Mouse (Mus musculus): ENCODE results near the gene Nos3. TPM values are rescaled to one million over a fixed set of nuclear protein-coding genes. Genes with fewer than 3 reads are reported as not detected.
"Not testable (repeated sequence)": the region's sequence is repeated elsewhere in the genome, so short reads cannot be mapped to it uniquely, and the experiment has no call there.

Nos3 gene
- polyA plus RNA-seq, 1 experiment from 2014 or later = 6.7 TPM

- H3K27me3 ChIP-seq (ENCODE audit: control insufficient read depth, insufficient read depth, low read length) = peaks cover 10% of the 10 kb centered on the region
- H3K4me1 ChIP-seq (ENCODE audit: control insufficient read depth, insufficient read depth, low read length) = peaks cover 7% of the 10 kb centered on the region; the same call in 1 of the 2 replicates
- no peak overlapping the region for H3K4me2 ChIP-seq (ENCODE audit: low read depth)
- no peak overlapping the region for H3K4me3 ChIP-seq (ENCODE audit: low read depth, low read length)
- WGBS = 73% methylated on average over 7 of the region's 7 CpGs
- H3K27ac ChIP-seq (ENCODE audit: low read depth, low read length) = no peak overlapping the region
- no peak overlapping the region for H3K9ac ChIP-seq (ENCODE audit: low read length)
- H3K36me3 ChIP-seq (ENCODE audit: control insufficient read depth, insufficient read depth, low read length) = no peaks in the 10 kb centered on the region
- ATAC-seq (ENCODE audit: insufficient read depth, low FRiP score, low TSS enrichment) (no peak), DNase-seq (ENCODE audit: low spot score) (no peak)
- H3K9me3 ChIP-seq (ENCODE audit: control insufficient read depth, low read length) = no peaks in the 10 kb centered on the region
These were observed 28.1 kb downstream of the Nos3 start for GRCm38 (mm10) chr5:24392724-24393123.

DNA sequence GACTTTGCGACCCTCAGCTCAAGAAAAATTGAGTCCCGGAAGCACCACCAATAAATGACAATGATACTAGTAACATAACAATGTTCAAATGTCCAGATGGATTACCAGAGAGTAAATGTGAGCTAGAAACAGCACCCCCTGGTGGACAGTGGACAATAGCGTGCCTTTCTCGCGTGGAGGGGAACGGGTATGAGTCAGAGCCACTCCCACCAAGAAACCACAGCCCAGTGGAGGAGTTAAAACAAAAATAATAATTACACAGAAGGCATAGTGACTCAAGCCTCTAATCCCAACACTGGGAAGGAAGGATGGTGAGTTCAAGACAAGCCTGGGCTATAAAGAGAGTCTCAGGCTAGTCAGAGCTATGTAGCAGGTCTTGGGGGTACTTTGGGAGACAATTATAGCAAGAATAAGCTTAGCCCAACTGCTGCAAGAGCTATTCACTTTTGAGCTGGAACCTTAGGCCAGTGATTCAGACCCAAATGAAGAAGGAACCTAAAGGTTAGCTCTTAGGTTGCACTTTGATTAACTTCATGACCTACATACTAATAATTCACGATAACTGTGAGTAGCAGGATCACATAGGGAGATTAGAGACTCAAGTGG, 28.9 kb downstream of the Nos3 start, which contains the start of gene Abcb8:
Gene Abcb8, plus strand, starts transcription at position 272 of the 606 bp plus-strand sequence.
- DNase-seq (ENCODE audit: low spot score) (peak; percentile 78), ATAC-seq (ENCODE audit: insufficient read depth, low FRiP score, low TSS enrichment) (no peak)
- H3K36me3 ChIP-seq (ENCODE audit: control insufficient read depth, insufficient read depth, low read length) = no peaks in the 10 kb centered on the region
- H3K4me3 ChIP-seq (ENCODE audit: low read depth, low read length) = peak within 1 kb of the TSS; percentile 58
- H3K9ac ChIP-seq (ENCODE audit: low read length) = peak within 1 kb of the TSS; percentile 55; the same call in 1 of the 2 replicates
- peak within 1 kb of the TSS; percentile 53 for H3K27ac ChIP-seq (ENCODE audit: low read depth, low read length)
- H3K4me2 ChIP-seq (ENCODE audit: low read depth) = peak within 1 kb of the TSS; percentile 38
- H3K4me1 ChIP-seq (ENCODE audit: control insufficient read depth, insufficient read depth, low read length) = 0 out of 2 replicates have a peak, but pooled peaks cover 2% of the 10 kb centered on the region
- no peaks in the 10 kb centered on the region for H3K9me3 ChIP-seq (ENCODE audit: control insufficient read depth, low read length)
- peaks cover 3% of the 10 kb centered on the region for H3K27me3 ChIP-seq (ENCODE audit: control insufficient read depth, insufficient read depth, low read length)
- WGBS = 22% methylated on average over 7 of the region's 7 CpGs

DNA sequence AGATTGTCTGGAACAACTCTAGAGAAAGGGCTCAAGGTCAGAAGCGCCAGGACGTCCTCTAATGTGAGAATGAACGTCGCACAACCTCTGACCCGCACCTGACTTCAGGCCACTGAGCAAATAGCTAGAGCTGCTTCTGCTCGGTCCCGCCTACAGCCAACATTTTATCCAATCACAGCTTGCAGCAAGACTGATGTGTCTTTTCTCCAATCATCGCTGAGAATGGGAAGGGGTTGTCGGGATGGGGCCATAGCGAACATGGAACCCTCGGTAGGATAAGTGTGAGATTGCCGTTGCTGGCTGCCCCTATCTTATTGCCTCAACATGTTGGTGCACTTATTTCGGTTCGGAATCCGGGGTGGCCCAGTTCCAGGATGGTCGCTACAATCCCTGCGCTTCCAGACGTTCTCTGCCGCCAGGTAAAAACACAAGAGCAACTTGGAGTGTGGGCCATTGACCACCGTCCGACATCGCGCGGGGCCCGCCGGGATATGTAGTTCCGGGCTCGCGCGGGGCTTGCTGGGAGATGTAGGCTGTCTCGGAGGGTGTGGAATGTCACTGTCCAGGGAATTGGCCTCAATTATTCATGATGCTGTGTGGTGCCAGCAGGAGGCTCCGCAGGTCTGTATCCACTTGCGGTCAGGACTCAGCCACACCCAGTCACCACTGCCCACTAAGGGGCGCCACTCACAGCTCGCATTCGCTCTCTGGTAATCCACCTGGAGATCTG, 29.7 kb downstream of the Nos3 start:
- Histone ChIP-seq H3K4me1 (ENCODE audit: control insufficient read depth, insufficient read depth, low read length) (0 out of 2 replicates have a peak, but pooled peaks cover 2% of the 10 kb centered on the region), H3K4me3 (ENCODE audit: low read depth, low read length) (peak overlapping the region; percentile 58), H3K9ac (ENCODE audit: low read length) (peak overlapping the region; percentile 55; the same call in 1 of the 2 replicates), H3K9me3 (ENCODE audit: control insufficient read depth, low read length) (no peaks in the 10 kb centered on the region), H3K27me3 (ENCODE audit: control insufficient read depth, insufficient read depth, low read length) (no peaks in the 10 kb centered on the region), H3K27ac (ENCODE audit: low read depth, low read length) (peak overlapping the region; percentile 53), H3K36me3 (ENCODE audit: control insufficient read depth, insufficient read depth, low read length) (no peaks in the 10 kb centered on the region), H3K4me2 (ENCODE audit: low read depth) (peak overlapping the region; percentile 38)
- peak; percentile 96 for DNase-seq (ENCODE audit: low spot score)
- peak; percentile 95 for ATAC-seq (ENCODE audit: insufficient read depth, low FRiP score, low TSS enrichment)
- 1% methylated on average over 36 of the region's 36 CpGs for WGBS

GRCm38 (mm10) chr5:24396254-24396653, 31.6 kb downstream of the Nos3 start:
- ATAC-seq (ENCODE audit: insufficient read depth, low FRiP score, low TSS enrichment); H3K9me3 ChIP-seq (ENCODE audit: control insufficient read depth, low read length): not testable (repeated sequence)
- WGBS = 89% methylated on average over 6 of the region's 6 CpGs

DNA sequence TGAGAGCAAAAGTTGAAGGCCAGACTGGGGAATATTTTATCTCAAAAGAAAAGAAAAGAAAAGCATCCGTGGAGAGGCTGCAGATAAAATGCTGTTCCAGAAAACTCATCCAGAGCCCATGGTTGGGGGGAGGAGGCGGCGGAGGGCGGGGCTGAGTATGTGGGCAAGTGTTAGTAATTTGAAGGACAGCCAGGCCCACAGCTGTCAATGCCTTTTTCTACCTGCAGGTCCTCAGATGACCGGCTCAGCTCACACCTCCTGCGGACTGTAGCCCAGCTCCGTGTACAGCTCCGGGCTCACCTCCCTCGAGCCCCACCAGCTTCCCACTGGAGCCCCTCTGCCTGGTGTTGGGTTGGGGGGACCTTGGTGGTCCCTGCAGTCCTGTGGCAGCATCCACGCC, 35.1 kb downstream of the Nos3 start:
- Histone ChIP-seq H3K9ac (ENCODE audit: low read length) (no peak overlapping the region), H3K9me3 (ENCODE audit: control insufficient read depth, low read length) (no peaks in the 10 kb centered on the region), H3K36me3 (ENCODE audit: control insufficient read depth, insufficient read depth, low read length) (no peaks in the 10 kb centered on the region; the same call in 1 of the 2 replicates), H3K27ac (ENCODE audit: low read depth, low read length) (no peak overlapping the region), H3K4me3 (ENCODE audit: low read depth, low read length) (no peak overlapping the region), H3K4me1 (ENCODE audit: control insufficient read depth, insufficient read depth, low read length) (no peaks in the 10 kb centered on the region), H3K27me3 (ENCODE audit: control insufficient read depth, insufficient read depth, low read length) (no peaks in the 10 kb centered on the region), H3K4me2 (ENCODE audit: low read depth) (no peak overlapping the region)
- ATAC-seq (ENCODE audit: insufficient read depth, low FRiP score, low TSS enrichment) (no peak), DNase-seq (ENCODE audit: low spot score) (no peak)
- WGBS = 91% methylated on average over 10 of the region's 10 CpGs

More at GRCm38 (mm10) chr5:24396254-24396653, 31.6 kb downstream of the Nos3 start:
- H3K4me3 ChIP-seq (ENCODE audit: low read depth, low read length); H3K27ac ChIP-seq (ENCODE audit: low read depth, low read length); H3K36me3 ChIP-seq (ENCODE audit: control insufficient read depth, insufficient read depth, low read length); H3K4me1 ChIP-seq (ENCODE audit: control insufficient read depth, insufficient read depth, low read length); DNase-seq (ENCODE audit: low spot score); H3K9ac ChIP-seq (ENCODE audit: low read length); H3K27me3 ChIP-seq (ENCODE audit: control insufficient read depth, insufficient read depth, low read length); H3K4me2 ChIP-seq (ENCODE audit: low read depth): not testable (repeated sequence)

- H3K27ac ChIP-seq (ENCODE audit: low read depth, low read length) = no peak overlapping the region
- H3K9ac ChIP-seq (ENCODE audit: low read length) = no peak overlapping the region; the same call in 1 of the 2 replicates
- no peak overlapping the region for H3K4me2 ChIP-seq (ENCODE audit: low read depth)
- 82% methylated on average over 11 of the region's 11 CpGs for WGBS
- no peaks in the 10 kb centered on the region for H3K4me1 ChIP-seq (ENCODE audit: control insufficient read depth, insufficient read depth, low read length)
- no peak for ATAC-seq (ENCODE audit: insufficient read depth, low FRiP score, low TSS enrichment)
- H3K36me3 ChIP-seq (ENCODE audit: control insufficient read depth, insufficient read depth, low read length) = no peaks in the 10 kb centered on the region; the same call in 1 of the 2 replicates
- no peaks in the 10 kb centered on the region for H3K9me3 ChIP-seq (ENCODE audit: control insufficient read depth, low read length)
- no peak overlapping the region for H3K4me3 ChIP-seq (ENCODE audit: low read depth, low read length)
- DNase-seq (ENCODE audit: low spot score) = no peak
- H3K27me3 ChIP-seq (ENCODE audit: control insufficient read depth, insufficient read depth, low read length) = no peaks in the 10 kb centered on the region
These were observed 35.8 kb downstream of the Nos3 start for GRCm38 (mm10) chr5:24400362-24400761.

DNA sequence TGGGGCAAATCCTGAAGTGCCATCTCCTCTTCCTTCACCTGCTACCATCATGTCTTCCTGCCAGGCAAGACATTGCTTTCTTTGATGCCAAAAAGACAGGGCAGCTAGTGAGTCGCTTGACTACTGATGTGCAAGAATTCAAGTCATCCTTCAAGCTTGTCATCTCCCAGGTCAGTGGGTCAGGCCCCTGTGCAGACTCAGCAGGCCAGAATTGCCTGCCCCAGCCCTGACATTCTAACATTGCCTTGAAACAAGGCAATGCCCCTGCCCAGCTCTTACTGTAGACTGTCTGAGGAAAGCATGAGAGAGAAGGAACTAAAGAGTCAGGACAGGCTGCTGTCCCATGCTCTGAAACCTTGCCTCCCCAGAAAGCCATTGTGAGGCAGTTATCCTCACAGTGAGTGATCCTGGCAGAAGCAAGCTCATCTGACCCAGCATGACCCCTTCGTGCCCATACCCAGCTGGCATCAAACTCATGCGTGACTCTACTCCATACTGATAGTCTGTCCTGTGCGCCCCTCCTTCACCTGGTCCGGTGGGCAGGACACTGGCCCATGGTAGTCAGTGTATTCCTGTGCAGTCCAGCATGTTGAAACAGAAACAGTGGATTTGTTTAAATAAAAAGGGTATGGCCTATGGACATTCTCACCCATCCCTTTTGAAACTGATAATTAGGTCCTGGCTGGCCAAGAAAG, 36.4 kb downstream of the Nos3 start:
- ATAC-seq (ENCODE audit: insufficient read depth, low FRiP score, low TSS enrichment) (no peak), DNase-seq (ENCODE audit: low spot score) (no peak)
- H3K4me3 ChIP-seq (ENCODE audit: low read depth, low read length) = no peak overlapping the region
- H3K9me3 ChIP-seq (ENCODE audit: control insufficient read depth, low read length) = no peaks in the 10 kb centered on the region
- no peaks in the 10 kb centered on the region for H3K4me1 ChIP-seq (ENCODE audit: control insufficient read depth, insufficient read depth, low read length)
- no peaks in the 10 kb centered on the region; the same call in 1 of the 2 replicates for H3K36me3 ChIP-seq (ENCODE audit: control insufficient read depth, insufficient read depth, low read length)
- 96% methylated on average over 5 of the region's 5 CpGs for WGBS
- H3K27ac ChIP-seq (ENCODE audit: low read depth, low read length) = no peak overlapping the region
- H3K27me3 ChIP-seq (ENCODE audit: control insufficient read depth, insufficient read depth, low read length) = no peaks in the 10 kb centered on the region
- H3K9ac ChIP-seq (ENCODE audit: low read length) = no peak overlapping the region
- H3K4me2 ChIP-seq (ENCODE audit: low read depth) = no peak overlapping the region

- no peak for ATAC-seq (ENCODE audit: insufficient read depth, low FRiP score, low TSS enrichment)
- 83% methylated on average over 9 of the region's 9 CpGs for WGBS
- Histone ChIP-seq H3K9ac (ENCODE audit: low read length) (no peak overlapping the region), H3K4me2 (ENCODE audit: low read depth) (no peak overlapping the region), H3K4me1 (ENCODE audit: control insufficient read depth, insufficient read depth, low read length) (no peaks in the 10 kb centered on the region), H3K4me3 (ENCODE audit: low read depth, low read length) (no peak overlapping the region), H3K36me3 (ENCODE audit: control insufficient read depth, insufficient read depth, low read length) (no peaks in the 10 kb centered on the region; the same call in 1 of the 2 replicates), H3K27ac (ENCODE audit: low read depth, low read length) (no peak overlapping the region), H3K9me3 (ENCODE audit: control insufficient read depth, low read length) (no peaks in the 10 kb centered on the region), H3K27me3 (ENCODE audit: control insufficient read depth, insufficient read depth, low read length) (no peaks in the 10 kb centered on the region)
- no peak for DNase-seq (ENCODE audit: low spot score)
These were observed 37.4 kb downstream of the Nos3 start for GRCm38 (mm10) chr5:24401969-24402368.

Data from neural tube, embryonic 11.5 days (tissue).